Mouse (Mus musculus) cerebellum, adult 2 months (tissue): ENCODE measurements around the gene Guca2a.

Source experiments
- CTCF ChIP-seq: fragments of 200-500 bp; IDR thresholded peaks from 2 replicates; pipeline ENCODE4 v1.5.1; 2011; ENCODE audit warnings: low read depth, mild to moderate bottlenecking, control low read depth, low read length, moderate library complexity, borderline replicate concordance; ENCODE audit not compliant: insufficient read depth
- POLR2A ChIP-seq: fragments of 200-500 bp; IDR thresholded peaks from 2 replicates; pipeline ENCODE4 v1.6.1; 2011; ENCODE audit warnings: low read length, control low read depth, borderline replicate concordance; ENCODE audit not compliant: insufficient read depth

- TF ChIP-seq POLR2A (no peak), CTCF (no peak)
Observed at GRCm38 (mm10) chr4:119609488-119609887, 28.0 kb upstream of the Guca2a start.
